23 mouse cellular contexts compared by ENCODE assay signal in genomic region chr15:102984521-102984920, GRCm38 (mm10). TPM values are rescaled to one million over a fixed set of nuclear protein-coding genes. Genes with fewer than 3 reads are reported as not detected.
DNase-seq lines count a peak whose midpoint lies in the region; ATAC-seq and TF ChIP-seq lines count a peak whose summit lies in the region.
"Had no signal": no experiment of that assay in that cellular context is flagged by ENCODE, and none has a peak within 500 bp of the region (broad histone marks: within the 10 kb centered on the region; RNA-seq: fewer than 3 reads in every experiment).

No protein-coding gene starts in this region.

- peaks cover 78% of the 10 kb centered on the region for H3K4me1 ChIP-seq in kidney, embryonic 15.5 days
- H3K4me1 ChIP-seq in limb, embryonic 12.5 days (replicated peaks): peaks cover 48% of the 10 kb centered on the region
- peaks cover 83% of the 10 kb centered on the region for H3K4me1 ChIP-seq in limb, embryonic 10.5 days
- peaks cover 45% of the 10 kb centered on the region for H3K4me1 ChIP-seq in neural tube, embryonic 14.5 days (ENCODE audit: control insufficient read depth, insufficient read depth, low read length)
- no peaks in the 10 kb centered on the region for H3K4me1 ChIP-seq in stomach, postnatal 0 days (replicated peaks; ENCODE audit: control insufficient read depth, insufficient read depth)

- TF ChIP-seq EP300 in stomach, postnatal 0 days (optimal IDR thresholded peaks at IDR 0.05): no peak

- H3K36me3 ChIP-seq in kidney, embryonic 15.5 days: 0 out of 2 replicates have a peak, but pooled peaks cover 3% of the 10 kb centered on the region
- no peaks in the 10 kb centered on the region for H3K36me3 ChIP-seq in limb, embryonic 12.5 days
- no peaks in the 10 kb centered on the region for H3K36me3 ChIP-seq in limb, embryonic 10.5 days
- H3K36me3 ChIP-seq in myocyte (ENCODE audit: control insufficient read depth, insufficient read depth): no peaks in the 10 kb centered on the region
- no peaks in the 10 kb centered on the region for H3K36me3 ChIP-seq in neural tube, embryonic 14.5 days (ENCODE audit: control insufficient read depth, insufficient read depth, low read length)
- H3K36me3 ChIP-seq in stomach, postnatal 0 days (ENCODE audit: control insufficient read depth, insufficient read depth, low read length): no peaks in the 10 kb centered on the region
- H3K36me3 ChIP-seq: embryonic facial prominence, embryonic 12.5 days; forebrain, embryonic 12.5 days; heart, embryonic 10.5 days; hindbrain, embryonic 13.5 days had no signal

- H3K4me2 ChIP-seq in kidney, embryonic 15.5 days: peak overlapping the region; percentile 77
- H3K4me2 ChIP-seq in limb, embryonic 12.5 days: peak overlapping the region; percentile 11
- peak overlapping the region; percentile 95 for H3K4me2 ChIP-seq in myocyte (ENCODE audit: low read depth)
- H3K4me2 ChIP-seq in neural tube, embryonic 14.5 days (ENCODE audit: low read depth, low read length): peak overlapping the region; percentile 94
- no peak overlapping the region for H3K4me2 ChIP-seq in stomach, postnatal 0 days (replicated peaks; ENCODE audit: low read depth)
- H3K4me2 ChIP-seq: embryonic facial prominence, embryonic 12.5 days; forebrain, embryonic 12.5 days; hindbrain, embryonic 13.5 days had no signal

- H3K9me3 ChIP-seq in kidney, embryonic 15.5 days (replicated peaks): no peaks in the 10 kb centered on the region
- no peaks in the 10 kb centered on the region for H3K9me3 ChIP-seq in limb, embryonic 12.5 days
- no peaks in the 10 kb centered on the region for H3K9me3 ChIP-seq in limb, embryonic 10.5 days (replicated peaks)
- no peaks in the 10 kb centered on the region for H3K9me3 ChIP-seq in neural tube, embryonic 14.5 days (ENCODE audit: control insufficient read depth, low read length)
- no peaks in the 10 kb centered on the region for H3K9me3 ChIP-seq in stomach, postnatal 0 days (ENCODE audit: control insufficient read depth, low read length)
- H3K9me3 ChIP-seq: embryonic facial prominence, embryonic 12.5 days; forebrain, embryonic 12.5 days; heart, embryonic 10.5 days; hindbrain, embryonic 13.5 days had no signal

- no peak for ATAC-seq in kidney, embryonic 15.5 days (replicated peaks; ENCODE audit: low FRiP score)
- ATAC-seq in limb, embryonic 12.5 days (ENCODE audit: insufficient number of reproducible peaks, insufficient read depth, low FRiP score, low TSS enrichment, low read depth): no peak
- no peak for ATAC-seq in neural tube, embryonic 14.5 days (ENCODE audit: low read depth)
- no peak for ATAC-seq in stomach, postnatal 0 days (ENCODE audit: low FRiP score, low TSS enrichment)
- ATAC-seq: forebrain, embryonic 16.5 days had no signal

- H3K27ac ChIP-seq in kidney, embryonic 15.5 days: peak overlapping the region; percentile 75
- H3K27ac ChIP-seq in limb, embryonic 12.5 days: no peak overlapping the region
- no peak overlapping the region for H3K27ac ChIP-seq in limb, embryonic 10.5 days
- peak overlapping the region; percentile 99 for H3K27ac ChIP-seq in neural tube, embryonic 14.5 days (ENCODE audit: low read depth, low read length)
- no peak overlapping the region for H3K27ac ChIP-seq in stomach, postnatal 0 days (replicated peaks)
- H3K27ac ChIP-seq: embryonic facial prominence, embryonic 12.5 days; forebrain, embryonic 12.5 days; heart, embryonic 10.5 days; hindbrain, embryonic 13.5 days had no signal

- no peak for TF ChIP-seq CTCF in stomach, postnatal 0 days (IDR thresholded peaks at IDR 0.05; ENCODE audit: low read depth)

- H3K27me3 ChIP-seq in kidney, embryonic 15.5 days: peaks cover 77% of the 10 kb centered on the region
- H3K27me3 ChIP-seq in limb, embryonic 12.5 days: peaks cover 99% of the 10 kb centered on the region
- H3K27me3 ChIP-seq in limb, embryonic 10.5 days (ENCODE audit: low read depth, poor library complexity, severe bottlenecking): peaks cover 100% of the 10 kb centered on the region
- H3K27me3 ChIP-seq in myocyte (ENCODE audit: control insufficient read depth, insufficient read depth, insufficient read length): no peaks in the 10 kb centered on the region
- no peaks in the 10 kb centered on the region for H3K27me3 ChIP-seq in neural tube, embryonic 14.5 days (ENCODE audit: control insufficient read depth, insufficient read depth, low read length)
- peaks cover 39% of the 10 kb centered on the region; the same call in 1 of the 2 replicates for H3K27me3 ChIP-seq in stomach, postnatal 0 days (ENCODE audit: control insufficient read depth, insufficient read depth, low read length)

- 13% methylated on average over 10 of the region's 10 CpGs for WGBS in kidney, embryonic 15.5 days
- WGBS in limb, embryonic 12.5 days: 5% methylated on average over 10 of the region's 10 CpGs
- 3% methylated on average over 10 of the region's 10 CpGs for WGBS in limb, embryonic 10.5 days
- 4% methylated on average over 10 of the region's 10 CpGs for WGBS in neural tube, embryonic 14.5 days
- WGBS in stomach, postnatal 0 days: 11% methylated on average over 10 of the region's 10 CpGs

- no peak for DNase-seq in kidney, postnatal 25 days
- DNase-seq in limb, embryonic 10.5 days (ENCODE audit: low spot score): no peak
- no peak for DNase-seq in frontal cortex, adult 2 months (ENCODE audit: extremely low spot score in 1 of 2, low spot score in 1 of 2)
- no peak for DNase-seq in stomach, postnatal 0 days (ENCODE audit: low spot score)
- DNase-seq: adrenal gland, adult 8-10 months; adrenal gland, postnatal 36 days; cerebellum, adult 2 months; cerebellum, postnatal 10 days; embryo, embryonic 11 days; gastrocnemius, postnatal 36 days; heart, adult 18-20 months; heart, postnatal 10 days; heart, postnatal 4 days had no signal

- peak overlapping the region; percentile 27; the same call in 1 of the 2 replicates for H3K9ac ChIP-seq in kidney, embryonic 15.5 days
- no peak overlapping the region for H3K9ac ChIP-seq in limb, embryonic 12.5 days (replicated peaks)
- H3K9ac ChIP-seq in neural tube, embryonic 14.5 days (replicated peaks; ENCODE audit: low read depth, low read length): peak overlapping the region; percentile 100
- H3K9ac ChIP-seq in stomach, postnatal 0 days (ENCODE audit: low read length): no peak overlapping the region
- H3K9ac ChIP-seq: embryonic facial prominence, embryonic 12.5 days; forebrain, embryonic 12.5 days; hindbrain, embryonic 13.5 days had no signal

- peak; percentile 20 for TF ChIP-seq POLR2A in myocyte (IDR thresholded peaks at IDR 0.05; ENCODE audit: insufficient read length, low read depth)

- no peak overlapping the region for H3ac ChIP-seq in myocyte (ENCODE audit: control insufficient read depth, insufficient read length)

- peak overlapping the region; percentile 10; the same call in 1 of the 2 replicates for H3K4me3 ChIP-seq in kidney, embryonic 15.5 days (replicated peaks)
- no peak overlapping the region for H3K4me3 ChIP-seq in limb, embryonic 12.5 days (replicated peaks)
- H3K4me3 ChIP-seq in limb, embryonic 10.5 days: no peak overlapping the region; the same call in 1 of the 2 replicates
- no peak overlapping the region for H3K4me3 ChIP-seq in myocyte
- H3K4me3 ChIP-seq in neural tube, embryonic 14.5 days (ENCODE audit: low read depth, low read length): peak overlapping the region; percentile 87
- no peak overlapping the region for H3K4me3 ChIP-seq in stomach, postnatal 0 days (ENCODE audit: low read depth, low read length)
- H3K4me3 ChIP-seq: embryonic facial prominence, embryonic 12.5 days; forebrain, embryonic 12.5 days; heart, embryonic 10.5 days; hindbrain, embryonic 13.5 days had no signal

- peaks cover 81% of the 10 kb centered on the region for H3K79me2 ChIP-seq in myocyte (ENCODE audit: control insufficient read depth, insufficient read depth)

RNA-seq across cellular contexts. Expression of gene Hoxc8, which starts 5.9 kb away (rescaled TPM):
- polyA plus RNA-seq in kidney, embryonic 15.5 days (2015; fragmentation: Nextera tagmentation; extraction: Ambion mirVana): 8.7 and 11.1 TPM in 2 replicates
- 3.9 and 4.0 TPM in 2 replicates for polyA plus RNA-seq in limb, embryonic 12.5 days (2016; fragmentation: Nextera tagmentation; extraction: Ambion mirVana)
- polyA plus RNA-seq in limb, embryonic 10.5 days (2016; fragmentation: Nextera tagmentation; extraction: Ambion mirVana): 5.1 and 6.0 TPM in 2 replicates
- 0.71 TPM for polyA plus RNA-seq in myocyte (2012; fragmentation: generic; extraction: Trizol)
- polyA plus RNA-seq in neural tube, embryonic 14.5 days (2014; fragmentation: Nextera tagmentation; extraction: Ambion mirVana): 50.1 and 136 TPM in 2 replicates
- polyA plus RNA-seq in frontal cortex, adult 2 months (2012; rRNA removed): not detected in 2 replicates
- 7.1 and 7.3 TPM in 2 replicates for polyA plus RNA-seq in stomach, postnatal 0 days (2015; fragmentation: Nextera tagmentation; extraction: Ambion mirVana)
- polyA plus RNA-seq: cerebellum, adult 2 months; embryonic facial prominence, embryonic 12.5 days; forebrain, embryonic 12.5 days; forebrain, embryonic 16.5 days; heart, embryonic 14.5 days had no signal

RNA-seq across cellular contexts. Expression of gene Hoxc9, which starts 8.3 kb away (rescaled TPM):
- polyA plus RNA-seq in kidney, embryonic 15.5 days (2015; fragmentation: Nextera tagmentation; extraction: Ambion mirVana): 10.0 and 10.7 TPM in 2 replicates
- 3.6 TPM in 2 replicates for polyA plus RNA-seq in limb, embryonic 12.5 days (2016; fragmentation: Nextera tagmentation; extraction: Ambion mirVana)
- polyA plus RNA-seq in limb, embryonic 10.5 days (2016; fragmentation: Nextera tagmentation; extraction: Ambion mirVana): 4.4 and 6.9 TPM in 2 replicates
- polyA plus RNA-seq in myocyte (2012; fragmentation: generic; extraction: Trizol): 10.5 TPM
- polyA plus RNA-seq in neural tube, embryonic 14.5 days (2014; fragmentation: Nextera tagmentation; extraction: Ambion mirVana): 46.9 and 49.8 TPM in 2 replicates
- polyA plus RNA-seq in frontal cortex, adult 2 months (2012; rRNA removed): not detected in 2 replicates
- polyA plus RNA-seq in stomach, postnatal 0 days (2015; fragmentation: Nextera tagmentation; extraction: Ambion mirVana): not detected in 2 replicates
- polyA plus RNA-seq: cerebellum, adult 2 months; embryonic facial prominence, embryonic 12.5 days; forebrain, embryonic 12.5 days; forebrain, embryonic 16.5 days; heart, embryonic 14.5 days had no signal

RNA-seq across cellular contexts. Expression of gene Hoxc6, which starts 13.5 kb away (rescaled TPM):
- 10.9 and 11.0 TPM in 2 replicates for polyA plus RNA-seq in kidney, embryonic 15.5 days (2015; fragmentation: Nextera tagmentation; extraction: Ambion mirVana)
- polyA plus RNA-seq in limb, embryonic 12.5 days (2016; fragmentation: Nextera tagmentation; extraction: Ambion mirVana): 3.9 and 4.4 TPM in 2 replicates
- 10.1 and 10.2 TPM in 2 replicates for polyA plus RNA-seq in limb, embryonic 10.5 days (2016; fragmentation: Nextera tagmentation; extraction: Ambion mirVana)
- polyA plus RNA-seq in myocyte (2012; fragmentation: generic; extraction: Trizol): 14.0 TPM
- polyA plus RNA-seq in neural tube, embryonic 14.5 days (2014; fragmentation: Nextera tagmentation; extraction: Ambion mirVana): 23.0 and 38.7 TPM in 2 replicates
- polyA plus RNA-seq in frontal cortex, adult 2 months (2012; rRNA removed): not detected in 2 replicates
- 3.3 and 4.9 TPM in 2 replicates for polyA plus RNA-seq in stomach, postnatal 0 days (2015; fragmentation: Nextera tagmentation; extraction: Ambion mirVana)
- polyA plus RNA-seq: embryonic facial prominence, embryonic 12.5 days; forebrain, embryonic 12.5 days; forebrain, embryonic 16.5 days had no signal

RNA-seq across cellular contexts. Expression of gene Hoxc5, which starts 17.3 kb away (rescaled TPM):
- polyA plus RNA-seq in kidney, embryonic 15.5 days (2015; fragmentation: Nextera tagmentation; extraction: Ambion mirVana): 3.6 and 4.8 TPM in 2 replicates
- polyA plus RNA-seq in limb, embryonic 12.5 days (2016; fragmentation: Nextera tagmentation; extraction: Ambion mirVana): 6.3 and 12.2 TPM in 2 replicates
- polyA plus RNA-seq in limb, embryonic 10.5 days (2016; fragmentation: Nextera tagmentation; extraction: Ambion mirVana): 10.6 and 12.7 TPM in 2 replicates
- 1.2 TPM for polyA plus RNA-seq in myocyte (2012; fragmentation: generic; extraction: Trizol)
- 3.6 and 10.2 TPM in 2 replicates for polyA plus RNA-seq in neural tube, embryonic 14.5 days (2014; fragmentation: Nextera tagmentation; extraction: Ambion mirVana)
- polyA plus RNA-seq in frontal cortex, adult 2 months (2012; rRNA removed): not detected in 2 replicates
- polyA plus RNA-seq in stomach, postnatal 0 days (2015; fragmentation: Nextera tagmentation; extraction: Ambion mirVana): 18.0 and 18.2 TPM in 2 replicates
- polyA plus RNA-seq: forebrain, embryonic 12.5 days; forebrain, embryonic 16.5 days had no signal

RNA-seq across cellular contexts. Expression of gene Hoxc10, which starts 17.9 kb away (rescaled TPM):
- polyA plus RNA-seq in kidney, embryonic 15.5 days (2015; fragmentation: Nextera tagmentation; extraction: Ambion mirVana): 52.4 and 53.5 TPM in 2 replicates
- polyA plus RNA-seq in limb, embryonic 12.5 days (2016; fragmentation: Nextera tagmentation; extraction: Ambion mirVana): 20.7 and 21.2 TPM in 2 replicates
- 21.4 and 51.4 TPM in 2 replicates for polyA plus RNA-seq in limb, embryonic 10.5 days (2016; fragmentation: Nextera tagmentation; extraction: Ambion mirVana)
- polyA plus RNA-seq in myocyte (2012; fragmentation: generic; extraction: Trizol): 43.5 TPM
- polyA plus RNA-seq in neural tube, embryonic 14.5 days (2014; fragmentation: Nextera tagmentation; extraction: Ambion mirVana): 46.1 and 94.7 TPM in 2 replicates
- not detected in 2 replicates for polyA plus RNA-seq in frontal cortex, adult 2 months (2012; rRNA removed)
- polyA plus RNA-seq in stomach, postnatal 0 days (2015; fragmentation: Nextera tagmentation; extraction: Ambion mirVana): not detected in 2 replicates
- polyA plus RNA-seq: cerebellum, adult 2 months; embryonic facial prominence, embryonic 12.5 days; forebrain, embryonic 12.5 days; forebrain, embryonic 16.5 days; heart, embryonic 14.5 days; hindbrain, embryonic 13.5 days had no signal

Comparison
In these comparisons a context has a peak if more than half of its experiments do, and no peak if none do; other contexts are left out.
1. H3K27ac ChIP-seq: peak in kidney, embryonic 15.5 days (single experiment) and neural tube, embryonic 14.5 days (single experiment); none in limb, embryonic 12.5 days (single experiment), limb, embryonic 10.5 days (single experiment) and stomach, postnatal 0 days (single experiment).
2. H3K4me3 ChIP-seq: peak in kidney, embryonic 15.5 days (single experiment) and neural tube, embryonic 14.5 days (single experiment); none in limb, embryonic 12.5 days (single experiment), limb, embryonic 10.5 days (single experiment), myocyte (single experiment) and stomach, postnatal 0 days (single experiment).
3. H3K9ac ChIP-seq: peak in kidney, embryonic 15.5 days (single experiment) and neural tube, embryonic 14.5 days (single experiment); none in limb, embryonic 12.5 days (single experiment) and stomach, postnatal 0 days (single experiment).